Mouse (Mus musculus): ENCODE results near the gene 1700092M07Rik.
"Not testable (repeated sequence)": the region's sequence is repeated elsewhere in the genome, so short reads cannot be mapped to it uniquely, and the experiment has no call there.

The 1700092M07Rik gene

DNA sequence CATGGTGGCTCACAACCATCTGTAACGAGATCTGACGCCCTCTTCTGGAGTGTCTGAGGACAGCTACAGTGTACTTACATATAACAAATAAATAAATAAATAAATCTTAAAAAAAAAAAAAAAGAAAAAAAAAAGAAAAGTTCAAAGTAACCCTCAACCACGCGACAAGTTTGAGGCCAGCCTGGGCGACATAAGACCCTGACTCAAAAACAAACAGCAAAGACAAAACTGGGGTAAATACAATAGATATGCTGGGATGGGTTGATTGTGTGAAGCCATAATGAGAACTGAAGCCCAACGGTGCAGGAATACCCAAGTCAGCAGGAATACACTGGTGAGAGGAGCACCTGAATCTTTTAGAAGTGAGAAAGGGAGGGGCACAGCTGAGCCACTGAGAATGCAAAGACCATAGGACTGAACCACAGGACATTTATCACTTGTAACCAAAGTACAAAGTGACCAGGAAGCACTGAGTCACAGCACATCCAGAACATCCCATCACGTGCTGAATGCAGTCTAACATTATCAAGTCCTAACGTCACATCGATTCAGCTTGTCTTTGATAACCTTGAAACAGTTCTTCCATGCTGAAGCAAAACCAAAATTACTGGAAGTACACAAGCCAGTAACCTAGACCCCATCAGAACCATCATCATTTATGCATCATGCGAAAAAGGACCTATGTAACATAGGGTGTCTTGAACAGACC is 23.6 kb upstream of the 1700092M07Rik start:
- DNase-seq, result no peak

DNA sequence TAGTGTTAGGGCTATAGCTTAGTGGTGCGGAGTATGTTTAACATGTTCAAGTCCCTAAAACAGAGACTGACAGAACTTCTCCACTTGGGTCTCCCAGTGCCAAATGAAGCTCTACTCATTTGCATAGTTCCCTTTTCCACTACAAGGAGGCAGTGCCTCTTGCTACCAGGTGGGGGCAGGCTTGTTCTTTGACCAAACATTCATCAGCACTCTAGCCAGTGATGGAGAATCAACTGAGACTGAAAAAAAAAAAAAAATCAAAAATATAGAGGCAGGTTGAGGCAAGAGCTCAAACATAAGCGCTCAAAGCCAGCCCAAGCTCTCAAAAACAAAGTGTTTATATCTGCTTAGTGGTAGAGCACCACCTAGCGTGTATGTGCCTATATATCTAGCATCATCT is 22.2 kb upstream of the 1700092M07Rik start:
- DNase-seq, result peak; percentile 54 to 71

DNA sequence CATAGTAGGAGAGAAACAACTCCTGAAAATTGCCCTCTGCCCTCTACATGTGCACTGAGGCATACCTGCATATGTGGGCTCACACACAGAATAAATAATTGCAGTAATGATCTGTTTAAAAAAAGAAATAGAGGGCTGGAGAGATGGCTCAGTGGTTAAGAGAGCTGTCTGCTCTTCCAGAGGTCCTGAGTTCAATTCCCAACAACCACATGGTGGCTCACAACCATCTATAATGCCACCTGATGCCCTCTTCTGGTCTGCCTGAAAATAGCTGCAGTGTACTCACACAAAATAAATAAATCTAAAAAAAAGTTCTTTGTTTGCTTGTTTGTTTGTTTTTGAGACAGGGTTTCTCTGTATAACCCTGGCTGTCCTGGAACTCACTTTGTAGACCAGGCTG is 21.5 kb upstream of the 1700092M07Rik start:
- DNase-seq, result peak in 1 of 2 experiments; percentile 30

DNA sequence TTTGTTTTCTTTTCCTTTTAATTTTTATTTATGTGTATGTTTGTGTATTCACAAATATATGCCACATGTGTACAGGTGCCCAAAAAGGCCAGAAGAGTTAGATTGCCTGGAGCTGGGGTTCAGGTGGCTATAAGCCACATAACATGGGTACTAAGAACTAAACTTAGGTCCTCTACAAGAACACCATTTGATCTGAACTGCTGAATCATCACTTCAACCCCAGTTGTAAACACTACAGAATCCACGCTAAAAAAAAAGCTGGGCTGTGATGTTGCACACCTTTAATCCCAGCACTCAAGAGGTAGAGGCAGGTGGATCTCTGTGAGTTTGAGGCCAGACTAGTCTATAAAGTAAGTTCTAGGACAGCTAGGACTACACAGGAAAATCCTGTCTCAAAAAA is 19.1 kb upstream of the 1700092M07Rik start:
- DNase-seq, result no peak

DNA sequence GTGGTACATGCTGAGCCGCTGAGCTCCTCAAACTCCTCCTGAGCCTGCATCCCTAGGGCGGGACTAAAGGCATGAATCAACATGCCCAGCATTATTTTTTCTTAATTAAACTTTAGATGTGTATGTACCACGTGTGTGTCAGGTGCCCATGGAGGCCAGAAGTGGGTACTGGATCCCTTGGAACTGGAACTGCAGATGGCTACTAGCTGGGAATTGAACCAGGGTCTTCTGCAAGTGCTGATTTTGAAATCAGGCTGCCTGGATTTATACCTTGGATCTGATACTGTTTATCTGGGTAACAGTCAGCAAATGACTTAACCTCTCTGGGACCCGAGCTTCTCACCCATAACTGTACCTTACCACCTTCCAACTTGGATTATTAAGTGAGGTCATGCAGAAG is 18.5 kb upstream of the 1700092M07Rik start:
- DNase-seq, result no peak

DNA sequence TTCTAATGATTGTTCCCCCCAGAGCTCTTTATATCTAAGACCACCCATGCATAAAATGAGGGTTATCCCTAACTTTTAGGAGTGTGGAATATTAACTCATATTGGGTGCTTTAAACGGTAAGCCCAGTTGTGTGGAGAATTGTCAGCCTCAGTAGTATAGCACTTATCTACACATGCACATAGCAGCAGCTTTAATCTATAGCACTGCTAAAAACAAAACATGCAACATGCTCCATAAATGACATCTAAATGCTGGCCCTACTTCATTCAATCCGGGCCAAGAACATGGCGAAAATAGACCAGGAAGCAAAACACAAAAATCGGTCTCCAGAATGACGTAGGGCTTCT is 18.0 kb upstream of the 1700092M07Rik start:
- no peak for DNase-seq

DNA sequence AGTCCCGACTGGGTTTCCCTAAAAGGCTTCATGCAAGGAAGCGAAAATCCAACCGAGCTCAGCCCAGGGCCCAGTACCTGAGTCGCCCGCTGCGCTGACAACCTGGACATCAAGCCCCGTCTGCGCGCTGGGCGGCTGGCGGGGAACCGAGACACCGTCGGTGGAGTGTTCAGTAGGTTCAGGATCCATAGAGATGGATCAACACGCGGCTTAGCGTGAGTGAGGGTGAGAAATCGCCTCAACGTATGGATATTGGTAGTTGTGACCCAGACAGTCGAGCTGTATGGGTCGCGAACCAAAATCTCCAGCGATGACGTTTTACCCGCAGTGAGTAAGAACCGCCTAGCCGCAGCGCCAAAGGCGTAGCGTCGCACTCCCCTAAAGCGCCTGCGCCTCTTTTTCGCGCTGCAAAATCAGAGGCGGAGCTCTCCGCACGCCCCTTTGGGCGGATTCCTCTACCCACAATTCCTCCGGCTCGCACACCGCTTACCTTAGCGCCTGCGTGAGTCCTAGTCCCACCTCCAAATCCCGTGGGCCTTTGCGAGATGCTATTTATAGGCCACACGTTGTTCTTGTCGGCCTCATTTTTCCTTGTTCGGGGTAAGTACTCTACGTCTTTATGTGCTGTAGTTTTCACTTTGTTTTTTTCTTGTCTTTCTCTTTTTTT is 17.5 kb upstream of the 1700092M07Rik start, which contains the start of gene Slc3a2:
Gene Slc3a2, minus strand, starts transcription at position 463 of the 667 bp plus-strand sequence.
- peak; percentile 95 to 98 for DNase-seq

DNA sequence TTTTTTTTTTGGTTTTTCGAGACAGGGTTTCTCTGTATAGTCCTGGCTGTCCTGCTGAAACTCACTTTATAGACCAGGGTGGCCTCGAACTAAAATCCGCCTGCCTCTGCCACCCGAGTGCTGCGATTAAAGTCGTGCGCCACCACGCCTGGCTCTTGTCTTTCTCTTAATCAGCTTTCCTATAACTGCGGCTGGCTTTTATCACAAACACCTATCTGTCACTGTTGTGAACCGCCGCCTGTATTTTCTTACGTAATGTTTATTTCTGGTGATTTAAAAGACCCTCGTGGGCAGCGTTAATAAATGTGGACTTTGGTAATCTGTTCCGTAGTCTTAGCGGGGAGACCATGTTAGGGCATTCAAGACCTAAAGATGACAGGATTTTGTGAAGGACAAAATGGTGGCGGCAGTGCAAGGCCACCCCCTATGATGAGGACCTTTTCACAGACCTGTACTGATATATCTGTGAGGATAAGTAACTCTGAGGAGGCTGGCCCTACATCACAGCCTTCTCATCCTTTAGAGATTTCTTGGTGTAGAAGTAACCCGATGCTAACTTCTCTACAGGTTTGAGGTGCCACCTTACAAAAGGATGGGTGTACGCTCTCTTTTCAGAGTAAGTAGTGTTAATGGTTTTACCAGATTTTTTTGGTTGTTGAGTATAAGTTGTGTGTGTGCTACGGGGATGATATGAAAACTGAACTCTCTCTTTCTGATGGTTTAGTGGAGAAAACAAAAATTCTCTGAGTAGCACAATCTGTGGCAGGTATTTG is 16.8 kb upstream of the 1700092M07Rik start:
- DNase-seq, result no peak

DNA sequence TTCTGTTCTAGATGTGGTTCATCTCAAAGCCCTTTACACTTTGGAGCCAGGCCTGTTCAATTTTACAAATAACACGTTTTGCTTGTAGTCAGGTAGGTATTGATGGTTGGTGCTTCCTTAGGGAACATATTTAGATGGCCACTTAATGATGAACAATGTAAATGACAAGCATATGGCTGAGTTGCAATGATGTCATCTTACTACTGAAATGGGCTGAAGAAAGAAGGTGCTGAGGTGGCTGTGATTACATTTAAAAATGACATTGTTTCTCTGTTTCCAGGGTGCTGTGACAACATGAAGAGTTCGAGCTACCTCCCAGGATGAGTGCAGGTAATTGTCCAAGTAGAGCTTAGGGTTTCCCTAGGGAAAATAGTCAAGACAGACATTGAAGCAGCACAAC is 16.1 kb upstream of the 1700092M07Rik start:
- no peak for DNase-seq

DNA sequence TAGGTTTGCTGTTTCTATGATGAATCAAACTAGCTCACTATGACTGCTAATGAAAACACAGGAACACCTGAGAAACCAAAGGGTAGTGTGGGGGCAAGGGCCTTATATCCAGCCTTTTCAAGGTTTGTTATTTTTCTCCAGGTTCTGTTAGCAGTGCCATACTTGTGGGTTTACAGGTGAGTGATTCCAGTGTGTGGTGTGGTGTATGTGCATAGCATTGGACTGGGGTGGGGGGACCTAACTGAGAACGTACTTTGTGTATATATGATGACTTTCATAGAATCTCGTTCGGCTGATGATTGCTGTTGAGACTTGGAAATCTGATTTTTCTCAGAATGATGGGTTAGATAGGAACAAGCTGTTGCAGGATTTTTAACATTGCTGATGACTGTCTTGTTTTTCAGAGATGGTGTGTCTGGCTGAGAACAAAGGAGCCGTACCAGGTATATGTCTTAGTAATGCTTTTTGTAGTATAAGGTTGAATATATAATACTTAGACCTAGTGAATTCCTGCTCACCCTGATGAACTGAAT is 15.4 kb upstream of the 1700092M07Rik start:
- DNase-seq, result no peak

DNA sequence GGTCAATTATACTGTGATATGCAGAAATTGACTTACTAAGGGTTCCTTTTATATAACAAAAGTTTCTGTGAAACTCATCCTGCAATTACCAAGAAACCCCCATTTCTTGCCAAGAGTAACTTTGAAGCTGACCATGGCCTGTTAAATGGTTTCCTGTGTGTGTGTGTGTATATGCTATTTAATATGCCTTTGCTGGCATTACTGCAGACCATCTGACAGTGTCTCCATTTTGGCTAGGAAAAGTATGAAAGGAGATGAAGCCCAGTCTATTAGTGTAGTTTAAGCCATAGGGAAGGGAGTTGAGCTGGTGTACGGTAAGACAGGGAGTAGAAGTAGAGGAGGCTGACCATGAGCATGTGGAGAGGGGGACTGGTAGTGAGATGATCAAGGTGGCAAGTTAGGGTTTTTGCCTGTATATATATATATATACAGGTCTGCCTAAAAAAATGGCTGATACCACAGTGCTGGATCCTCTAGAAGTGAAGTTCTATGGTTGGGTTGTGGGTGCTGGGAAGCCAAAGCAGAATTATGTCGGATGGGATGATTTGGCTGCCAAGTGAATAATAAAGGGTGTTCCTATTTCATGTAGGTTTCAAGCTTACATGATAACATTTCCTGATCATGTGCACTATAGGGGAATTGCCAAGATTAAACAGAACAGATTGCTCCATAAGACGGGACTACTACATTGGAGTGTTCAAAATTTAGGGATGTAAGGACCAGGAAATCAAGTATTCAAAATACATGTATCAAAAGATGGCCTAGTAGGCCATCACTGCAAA is 13.7 kb upstream of the 1700092M07Rik start:
- no peak for DNase-seq

DNA sequence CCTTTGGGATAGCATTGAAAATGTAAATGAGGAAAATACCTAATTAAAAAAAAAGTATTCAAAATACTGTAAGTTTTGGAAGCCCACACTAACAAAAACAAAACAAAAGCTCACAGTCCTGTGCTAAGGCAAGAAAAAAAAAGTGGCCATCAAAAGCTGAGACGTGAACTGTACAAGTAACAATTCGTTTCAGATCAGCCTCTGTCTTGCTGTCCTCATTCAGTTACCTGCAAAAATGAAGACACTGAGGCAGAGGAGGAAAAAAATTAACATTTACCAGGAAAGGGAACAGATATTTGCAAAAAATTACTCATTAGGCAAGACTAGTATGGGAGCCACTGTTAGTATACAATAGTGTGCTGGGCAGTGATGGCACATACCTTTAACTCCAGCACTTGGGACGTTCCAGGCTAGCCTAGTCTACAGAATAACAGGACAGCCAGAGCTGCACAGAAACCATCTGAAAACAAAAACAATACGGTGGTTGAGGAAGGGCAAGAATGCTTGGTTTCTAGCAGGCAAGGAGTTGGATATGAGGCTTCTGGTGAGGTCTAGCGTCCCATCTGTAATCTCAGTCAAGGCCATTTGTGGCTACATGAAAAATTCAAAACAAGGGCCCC is 12.9 kb upstream of the 1700092M07Rik start:
- DNase-seq, result no peak

DNA sequence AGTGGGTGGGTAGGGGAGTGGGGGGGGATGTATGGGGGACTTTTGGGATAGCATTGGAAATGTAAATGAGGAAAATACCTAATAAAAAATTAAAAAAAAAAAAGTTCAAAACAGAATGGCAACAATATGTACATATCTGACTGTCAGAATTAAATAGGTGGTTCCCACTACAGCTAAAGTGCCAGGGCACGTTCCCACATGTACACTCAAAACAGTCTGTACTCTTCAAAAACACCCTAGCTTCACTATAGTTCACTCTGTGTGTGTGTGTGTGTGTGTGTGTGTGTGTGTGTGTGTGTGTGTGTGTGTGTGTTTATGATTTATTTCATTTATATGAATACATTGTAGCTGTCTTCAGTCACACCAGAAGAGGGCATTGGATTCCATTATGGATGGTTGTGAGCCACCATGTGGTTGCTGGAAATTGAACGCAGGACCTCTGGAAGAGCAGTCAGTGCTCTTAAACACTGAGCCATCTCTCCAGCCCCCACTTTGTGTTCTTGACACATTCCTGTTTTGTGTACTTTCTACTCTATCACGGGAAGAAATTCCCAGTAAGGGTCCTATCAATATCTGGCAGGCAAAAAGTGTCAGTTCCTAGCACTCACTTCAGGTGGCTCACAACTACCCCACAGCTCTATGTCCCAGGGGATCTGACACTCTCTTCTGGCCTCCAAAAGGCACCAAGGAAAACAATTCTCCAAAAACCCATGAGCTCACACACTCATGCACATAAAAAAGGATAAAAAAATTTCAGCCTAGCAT is 12.0 kb upstream of the 1700092M07Rik start:
- DNase-seq, result not testable (repeated sequence)

DNA sequence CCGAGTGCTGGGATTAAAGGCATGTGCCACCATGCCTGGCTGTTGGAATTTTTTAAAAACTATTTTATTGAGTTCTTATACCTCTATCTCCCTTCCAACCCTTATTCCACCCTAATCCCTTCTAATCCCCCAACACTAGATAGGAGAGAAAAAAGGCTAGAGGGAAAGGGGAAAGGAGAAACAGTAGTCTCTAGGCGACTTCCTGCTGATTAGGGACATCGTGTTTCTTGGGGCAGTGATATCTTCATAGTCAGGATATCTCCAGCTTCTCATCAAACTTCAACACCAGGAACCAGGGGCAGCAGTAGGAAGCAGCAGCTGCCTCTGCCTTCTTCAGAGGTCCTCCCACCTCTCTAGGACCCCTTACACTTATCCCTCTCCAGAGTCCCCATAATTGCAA is 6.2 kb upstream of the 1700092M07Rik start:
- no peak for DNase-seq

DNA sequence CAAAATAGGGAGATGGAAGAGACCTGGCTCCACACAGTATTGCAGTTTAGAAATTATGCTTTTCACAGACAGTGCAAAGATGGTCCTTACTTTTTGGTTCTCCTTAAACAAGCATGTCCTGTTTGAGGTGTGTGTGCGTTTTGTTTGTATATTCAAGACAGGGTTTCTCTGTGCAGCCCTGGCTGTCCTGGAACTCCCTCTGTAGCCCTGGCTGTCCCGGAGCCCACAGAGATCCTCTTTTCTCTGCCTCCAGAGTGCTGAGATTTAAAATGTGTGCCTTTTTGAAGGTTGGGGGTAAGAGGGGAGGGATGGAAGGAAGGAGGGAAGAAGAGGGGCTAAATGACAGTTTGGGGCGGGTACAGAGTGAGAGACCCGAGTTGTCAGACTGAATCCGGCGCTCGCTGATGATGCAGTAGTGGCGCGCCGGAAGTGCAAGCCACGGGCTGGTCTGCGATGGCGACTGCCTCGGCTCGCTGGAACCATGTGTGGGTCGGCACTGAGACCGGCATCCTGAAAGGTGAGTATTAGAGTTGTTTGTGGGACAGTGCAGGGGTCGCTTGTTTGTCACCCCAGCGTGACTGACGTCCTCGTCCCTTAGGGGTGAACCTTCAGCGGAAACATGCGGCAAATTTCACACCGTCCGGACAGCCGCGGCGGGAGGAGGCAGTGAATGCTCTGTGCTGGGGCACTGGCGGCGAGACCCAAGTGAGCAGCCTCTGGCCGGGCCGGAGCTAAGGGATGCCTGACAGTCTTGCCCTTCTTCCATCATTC is 4.9 kb upstream of the 1700092M07Rik start, which contains the start of gene Wdr74:
Gene Wdr74, plus strand, starts transcription at position 439 of the 771 bp plus-strand sequence.
- peak; percentile 93 to 97 for DNase-seq

DNA sequence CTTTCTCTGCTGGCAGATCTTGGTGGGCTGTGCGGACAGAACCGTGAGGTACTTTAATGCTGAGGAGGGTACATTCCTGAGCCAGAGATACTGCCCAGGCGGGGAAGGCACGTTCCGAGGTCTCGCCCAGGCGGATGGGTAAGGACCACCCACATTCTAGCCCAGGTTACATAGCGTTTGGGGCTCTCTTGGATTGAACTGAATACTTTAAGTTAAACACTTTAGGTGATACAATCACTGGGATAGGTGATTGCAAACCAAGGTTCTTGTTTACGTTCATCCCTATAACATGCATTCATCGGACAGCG is 4.4 kb upstream of the 1700092M07Rik start:
- DNase-seq, result no peak

DNA sequence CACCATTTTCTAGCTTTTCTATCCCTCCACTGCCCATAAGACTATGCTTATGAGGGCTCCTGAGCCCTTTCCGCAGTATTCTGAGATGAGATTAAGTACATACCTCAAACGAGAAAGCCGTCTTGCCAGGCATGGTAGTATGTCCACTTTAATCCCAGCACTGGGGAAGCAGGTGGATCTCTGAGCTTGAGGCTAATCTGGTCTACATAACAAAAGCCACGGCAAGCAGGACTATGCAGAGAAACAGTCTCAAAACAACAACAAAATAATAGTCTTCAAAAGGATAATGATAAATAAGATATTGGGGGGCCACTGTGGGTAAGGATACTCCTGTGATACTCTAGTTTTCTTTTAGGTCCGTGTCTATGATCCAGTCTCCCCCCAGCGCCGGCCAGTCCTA is 1.6 kb upstream of the 1700092M07Rik start:
- DNase-seq, result no peak

DNA sequence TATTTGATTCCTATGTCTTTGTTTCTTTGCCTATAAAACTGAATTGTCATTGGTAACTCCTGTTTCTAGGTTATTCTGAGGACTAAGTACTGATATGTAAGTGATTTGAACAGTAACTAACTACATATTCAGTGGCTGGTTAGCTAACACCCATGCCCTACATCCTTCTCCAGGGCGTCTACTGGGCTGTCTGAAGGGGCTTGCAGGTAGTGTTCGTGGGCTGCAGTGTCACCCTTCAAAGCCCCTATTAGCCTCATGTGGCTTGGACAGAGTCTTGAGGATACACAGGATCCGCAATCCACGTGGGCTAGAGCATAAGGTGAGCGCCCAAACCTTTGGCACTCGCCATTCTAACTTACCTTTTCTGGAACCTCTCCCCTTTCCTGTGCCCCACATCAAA is 872 bp upstream of the 1700092M07Rik start:
- no peak for DNase-seq

DNA sequence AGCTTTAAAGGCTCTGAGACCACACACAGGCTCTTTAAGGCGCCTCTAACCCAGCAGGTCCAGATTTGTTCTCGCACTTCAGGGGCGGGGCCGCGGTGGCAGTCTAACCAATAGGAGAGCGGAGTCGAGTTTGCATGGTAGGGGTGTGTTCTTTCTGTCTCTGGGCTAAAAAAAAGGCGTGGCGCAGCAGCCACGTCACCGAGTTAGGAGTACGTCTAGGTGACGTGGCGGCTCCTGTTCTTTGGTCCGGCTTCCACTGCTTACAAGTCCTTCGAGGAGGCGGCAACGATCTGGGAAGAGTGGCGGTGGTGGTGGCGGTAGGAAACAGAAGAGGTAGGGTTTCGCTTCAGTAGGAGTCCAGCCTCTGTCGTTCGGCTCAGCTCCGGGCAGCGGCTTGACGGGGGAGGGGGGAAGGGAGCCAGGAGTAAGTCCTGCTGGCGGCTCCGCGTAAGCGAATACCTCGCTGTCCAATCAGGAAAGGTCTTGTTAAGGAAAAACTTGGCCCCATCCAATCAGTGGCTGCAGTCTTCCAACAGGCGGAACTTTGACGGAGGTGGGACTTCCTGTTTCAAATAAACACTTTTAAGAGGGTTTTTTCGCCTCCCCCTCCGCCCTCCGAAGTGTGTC is 838 bp downstream of the 1700092M07Rik start, which contains the start of gene Stx5a:
Gene Stx5a, plus strand, starts transcription at position 171 of the 627 bp plus-strand sequence.
- peak; percentile 98 for DNase-seq

DNA sequence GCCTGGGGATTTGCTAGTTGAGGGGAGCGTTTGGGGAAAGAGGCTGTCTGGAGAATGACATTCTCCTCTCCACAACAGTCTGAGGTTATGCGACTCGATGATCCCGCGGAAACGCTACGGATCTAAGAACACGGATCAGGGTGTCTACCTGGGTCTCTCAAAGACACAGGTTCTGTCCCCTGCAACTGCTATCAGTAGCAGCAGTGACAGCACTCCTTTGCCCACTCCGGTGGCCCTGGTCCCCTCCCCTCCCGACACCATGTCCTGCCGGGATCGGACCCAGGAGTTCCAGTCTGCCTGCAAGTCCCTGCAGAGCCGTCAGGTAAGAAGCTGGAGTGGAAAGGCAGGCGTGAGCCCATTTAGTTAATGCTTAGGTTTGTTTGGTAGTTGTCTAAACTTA is 1.7 kb downstream of the 1700092M07Rik start:
- DNase-seq, result no peak
